Mouse (Mus musculus) Muller cell, postnatal 12 days (primary cell): Measurements from ENCODE around the gene Tsen54.

Experiments used
- DNase-seq: peaks from one replicate; pipeline ENCODE4 v3.0.0-alpha.2; 2015; ENCODE audit errors: inconsistent ontology term

Tsen54 gene

DNA sequence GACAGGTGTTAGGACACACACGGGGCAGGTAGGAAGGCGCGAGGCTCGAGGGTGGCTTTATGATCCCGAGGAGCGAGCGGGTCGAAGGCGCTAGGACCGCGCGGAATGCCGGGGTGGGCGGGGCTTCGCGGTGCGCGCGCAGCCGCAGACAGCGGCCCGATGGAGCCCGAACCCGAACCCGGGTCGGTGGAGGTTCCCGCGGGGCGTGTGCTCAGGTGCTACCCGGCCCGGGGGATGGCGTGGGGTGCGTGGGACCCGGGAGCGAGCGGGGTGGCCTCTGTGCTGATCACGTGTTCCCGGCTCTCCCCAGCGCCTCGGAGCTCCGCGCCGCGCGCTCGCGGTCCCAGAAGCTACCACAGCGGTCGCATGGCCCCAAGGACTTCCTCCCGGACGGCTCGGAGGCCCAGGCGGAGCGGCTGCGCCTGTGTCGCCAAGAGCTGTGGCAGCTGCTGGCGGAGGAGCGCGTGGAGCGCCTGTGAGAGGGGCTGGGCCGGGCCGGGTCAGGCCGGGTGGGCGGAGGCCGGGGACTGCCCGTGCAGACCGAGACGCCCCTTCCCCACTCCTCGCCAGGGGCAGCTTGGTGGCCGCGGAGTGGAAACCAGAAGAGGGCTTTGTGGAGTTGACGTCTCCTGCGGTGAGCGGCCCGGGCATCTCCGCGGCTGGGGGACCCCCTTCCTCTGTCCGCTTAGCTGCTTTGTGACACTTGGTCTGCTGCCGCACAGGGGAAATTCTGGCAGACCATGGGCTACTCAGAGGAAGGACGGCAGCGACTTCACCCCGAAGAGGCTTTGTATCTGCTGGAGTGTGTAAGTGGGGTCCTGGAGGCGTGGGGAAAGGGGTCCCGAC is at the start of gene Tsen54:
Gene Tsen54, plus strand, starts transcription at position 120 of the 846 bp plus-strand sequence.
- DNase-seq, result peak; percentile 85

DNA sequence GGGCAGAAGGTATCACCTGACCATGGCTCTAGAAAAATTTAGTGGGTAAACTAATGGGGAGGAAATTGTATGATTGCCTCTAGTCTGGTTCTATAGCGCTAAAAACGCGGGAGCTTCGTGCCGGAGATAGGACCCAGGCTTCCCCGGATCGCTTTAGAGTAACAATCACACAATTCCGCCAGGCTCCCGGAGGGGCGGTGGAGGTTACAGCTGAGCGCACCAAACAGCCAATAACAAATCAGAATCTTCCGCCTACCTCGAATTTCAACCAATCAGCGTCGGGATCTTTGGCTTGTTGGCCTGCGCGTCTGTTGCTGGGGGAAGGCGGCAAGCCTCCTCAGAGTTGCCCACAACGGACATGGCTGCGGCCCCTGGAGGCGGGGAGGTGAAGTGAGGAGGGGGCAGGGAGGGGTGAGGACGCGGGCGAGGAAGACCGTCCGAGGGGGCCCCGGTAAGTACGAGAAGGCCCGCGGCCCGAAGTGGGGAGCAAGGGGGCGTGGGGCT is 49.4 kb upstream of the Tsen54 start, which contains the start of gene Tmem94:
Gene Tmem94, plus strand, starts transcription at position 331 of the 504 bp plus-strand sequence.
- DNase-seq, result peak; percentile 99

DNA sequence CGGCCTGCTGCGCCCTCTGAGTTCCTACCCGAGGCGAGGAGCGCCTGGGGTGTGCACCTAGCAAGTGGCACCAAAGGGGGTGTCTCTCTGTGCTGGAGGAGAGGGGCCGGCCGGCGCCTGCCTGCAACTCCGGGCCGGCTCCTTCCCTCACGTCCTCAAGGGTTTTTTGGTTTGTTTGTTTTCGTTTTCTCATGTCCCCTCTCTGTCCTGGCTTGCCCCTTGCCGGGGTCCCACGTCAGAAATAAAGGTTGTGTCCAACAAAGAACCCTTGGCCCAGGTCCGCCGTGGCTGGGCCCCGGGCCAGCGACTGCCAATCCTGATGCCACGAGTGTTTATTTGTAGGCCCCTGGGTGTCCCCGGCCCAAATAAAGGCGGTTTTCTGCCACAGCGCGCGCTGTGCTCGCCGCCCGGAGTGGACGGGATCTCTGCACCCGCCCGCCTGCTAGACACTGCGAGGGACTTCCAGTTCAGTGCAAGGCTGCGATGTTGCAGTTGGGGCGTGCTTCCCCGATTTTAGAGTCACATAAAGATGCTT is 48.9 kb upstream of the Tsen54 start:
- DNase-seq, result no peak

GRCm38 (mm10) chr11:115766356-115766943 is 48.1 kb upstream of the Tsen54 start:
- DNase-seq, result peak; percentile 49

DNA sequence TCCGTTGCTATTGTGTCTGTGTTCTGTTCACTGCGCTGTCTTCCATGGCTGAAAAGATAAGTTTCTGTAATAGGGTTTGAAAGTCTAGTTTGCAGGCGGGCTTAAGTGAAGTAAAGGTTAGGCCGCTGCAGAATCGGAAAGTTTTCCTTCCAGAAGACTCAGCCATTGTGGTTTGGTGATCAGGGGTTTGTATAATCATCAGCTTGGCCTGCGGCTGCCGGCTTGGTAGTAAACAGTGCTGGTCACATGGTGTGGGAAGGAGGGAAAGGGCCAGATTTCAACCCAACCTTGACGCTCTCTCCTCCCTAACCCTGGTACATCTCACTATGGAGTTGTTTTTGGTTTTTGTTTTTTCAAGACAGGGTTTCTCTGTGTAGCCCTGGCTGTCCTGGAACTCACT is 47.5 kb upstream of the Tsen54 start:
- DNase-seq, result no peak

GRCm38 (mm10) chr11:115768896-115769295 is 45.6 kb upstream of the Tsen54 start:
- no peak for DNase-seq

DNA sequence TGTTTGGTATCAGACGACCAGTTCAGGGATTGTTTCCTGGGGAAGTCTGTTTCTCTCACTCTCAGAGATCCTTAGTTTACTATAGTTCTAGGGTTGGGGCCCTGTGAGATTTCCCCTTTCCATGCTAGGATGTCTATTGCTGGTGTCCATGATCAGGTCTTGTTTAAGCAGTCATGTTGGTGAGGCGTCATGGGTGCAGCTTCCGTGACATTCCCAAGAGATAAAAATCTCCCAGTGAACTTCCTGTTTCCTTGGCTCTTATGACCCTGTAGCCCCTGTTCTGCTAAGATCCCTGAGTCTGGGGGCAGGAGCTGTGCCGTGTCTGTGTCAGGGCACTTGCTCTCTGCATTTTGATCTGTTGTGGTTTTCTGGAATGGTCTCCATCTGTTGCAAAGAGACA is 39.9 kb upstream of the Tsen54 start:
- no peak for DNase-seq

DNA sequence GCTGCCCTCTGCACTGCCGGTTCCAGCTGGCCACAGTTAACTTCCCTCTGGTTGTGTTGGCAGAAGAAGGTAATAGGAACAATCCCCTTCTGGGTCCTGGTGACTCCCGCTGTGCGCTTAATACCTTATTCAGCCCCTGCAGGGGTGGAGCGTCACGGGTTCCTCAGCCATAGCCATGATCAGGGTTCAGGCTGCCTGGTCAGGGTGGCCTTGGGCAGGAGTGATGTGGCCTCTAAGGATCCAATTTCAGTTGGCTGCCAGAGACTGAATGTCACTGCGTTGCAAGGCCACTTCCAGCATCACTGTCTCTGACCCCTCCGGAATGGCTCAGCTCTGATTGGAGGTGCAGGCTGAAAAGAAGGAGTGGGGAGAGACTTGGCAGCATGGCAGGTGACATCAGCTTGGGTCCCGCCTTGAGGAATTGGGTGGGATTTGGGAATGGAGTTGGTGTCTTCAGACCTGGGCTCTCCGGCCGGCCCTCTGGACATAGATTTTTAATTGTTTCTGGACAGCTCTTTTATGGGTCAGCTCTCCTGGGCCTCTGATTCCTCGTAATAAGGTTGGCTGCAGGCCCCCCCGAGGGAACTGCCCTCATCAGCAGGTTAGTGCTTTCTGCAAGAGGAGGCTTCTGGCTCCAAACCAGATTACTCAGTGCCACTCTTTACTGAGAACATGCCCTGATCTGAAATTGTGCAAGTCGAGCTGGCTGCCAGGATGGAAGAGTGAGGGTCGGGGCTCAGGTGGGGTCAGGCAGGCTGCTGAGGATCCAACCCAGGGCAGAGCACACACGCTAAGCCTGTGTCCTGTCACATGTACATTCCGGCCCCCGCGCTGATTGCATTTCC is 38.5 kb upstream of the Tsen54 start:
- peak; percentile 59 for DNase-seq

- no peak for DNase-seq
Measured at GRCm38 (mm10) chr11:115776954-115777353, 37.6 kb upstream of the Tsen54 start.

GRCm38 (mm10) chr11:115777487-115778335 is 36.8 kb upstream of the Tsen54 start:
- DNase-seq, result no peak

DNA sequence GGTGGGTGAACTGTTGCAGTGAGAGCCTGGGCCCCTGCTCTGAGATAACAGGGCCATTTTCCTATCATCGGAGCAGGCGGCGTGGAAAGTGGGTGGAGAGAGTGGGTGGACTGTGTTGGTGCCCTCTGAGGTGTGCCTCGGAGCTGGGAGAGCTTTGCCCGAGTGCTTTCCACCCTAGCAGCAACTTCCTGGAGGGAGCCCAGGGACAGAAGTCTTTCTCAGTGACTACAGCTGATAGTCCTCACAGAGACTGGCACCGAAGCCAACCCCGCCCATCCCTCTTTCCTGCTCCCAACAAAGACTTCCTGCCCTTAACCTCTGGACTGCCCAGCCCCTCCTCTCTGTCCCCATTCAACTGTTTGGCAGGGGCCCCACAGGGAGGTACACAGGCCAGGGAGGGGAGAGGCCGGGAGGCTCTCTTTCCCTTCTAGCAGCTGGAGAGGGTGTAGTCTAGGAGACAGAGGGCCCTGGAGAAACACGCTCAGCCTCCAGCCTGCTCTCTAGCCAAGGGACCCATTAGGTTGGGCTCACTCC is 35.4 kb upstream of the Tsen54 start:
- peak; percentile 74 for DNase-seq

GRCm38 (mm10) chr11:115780141-115781070 is 34.1 kb upstream of the Tsen54 start:
- DNase-seq, result peak; percentile 72

DNA sequence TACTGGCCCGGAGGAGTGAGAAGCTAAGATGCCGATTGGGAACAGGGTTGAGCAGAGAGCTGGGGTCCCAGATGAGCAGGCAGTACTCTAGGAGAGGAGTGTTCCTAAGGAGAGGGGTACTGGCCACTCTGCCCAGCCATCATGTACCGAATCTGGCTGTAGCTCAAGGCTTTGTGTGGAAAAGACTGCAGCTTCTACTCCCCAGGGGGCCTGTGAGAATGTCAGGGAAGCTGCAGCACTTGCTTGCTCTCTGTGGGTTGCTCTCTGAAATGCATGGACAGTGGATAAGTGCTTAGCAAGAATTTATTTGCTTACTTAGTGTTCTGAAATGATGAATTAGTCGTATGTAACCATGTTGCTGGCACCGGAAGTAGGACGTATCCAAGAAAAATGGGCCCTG is 28.1 kb upstream of the Tsen54 start:
- DNase-seq, result no peak

GRCm38 (mm10) chr11:115789787-115790186 is 24.7 kb upstream of the Tsen54 start:
- DNase-seq, result no peak

DNA sequence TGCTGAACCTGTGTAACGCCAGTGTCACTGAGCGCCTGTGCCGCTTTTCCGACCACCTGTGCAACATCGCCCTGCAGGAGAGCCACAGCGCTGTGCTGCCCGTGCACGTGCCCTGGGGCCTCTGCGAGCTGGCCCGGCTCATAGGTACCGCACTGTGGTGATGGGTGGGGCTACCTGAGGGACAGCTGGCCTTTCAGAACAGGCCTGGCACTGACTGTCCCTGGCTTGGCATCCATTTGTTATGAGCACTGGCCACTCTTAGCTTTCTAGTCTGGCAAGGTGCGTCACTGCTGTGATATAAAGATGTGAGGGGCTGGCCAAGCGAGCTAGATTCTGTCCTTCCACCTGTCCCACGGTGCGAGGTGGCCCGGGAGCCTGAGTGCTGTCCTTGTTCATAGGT is 22.6 kb upstream of the Tsen54 start:
- DNase-seq, result no peak

DNA sequence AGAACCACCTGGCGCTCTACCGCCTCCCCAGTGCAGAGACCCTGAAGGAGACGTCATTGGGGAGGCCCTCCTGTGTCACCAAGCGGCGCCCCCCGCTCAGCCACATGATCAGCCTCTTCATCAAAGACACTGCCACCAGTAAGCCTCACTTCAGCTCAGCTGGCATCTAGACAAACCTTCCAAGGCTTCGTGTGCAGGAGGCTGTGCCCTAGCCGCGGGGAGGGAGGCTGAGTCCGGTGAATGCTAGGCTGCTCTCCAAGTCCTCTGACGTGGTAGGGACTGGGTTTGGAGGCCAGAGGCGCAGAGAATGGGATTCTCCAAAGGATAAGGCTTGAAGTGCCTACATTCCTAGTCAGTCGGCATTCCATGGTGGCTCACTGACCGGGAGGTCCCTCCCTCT is 22.2 kb upstream of the Tsen54 start:
- no peak for DNase-seq

GRCm38 (mm10) chr11:115796898-115797297 is 17.6 kb upstream of the Tsen54 start:
- no peak for DNase-seq

- no peak for DNase-seq
Measured at GRCm38 (mm10) chr11:115797665-115798064, 16.9 kb upstream of the Tsen54 start.

DNA sequence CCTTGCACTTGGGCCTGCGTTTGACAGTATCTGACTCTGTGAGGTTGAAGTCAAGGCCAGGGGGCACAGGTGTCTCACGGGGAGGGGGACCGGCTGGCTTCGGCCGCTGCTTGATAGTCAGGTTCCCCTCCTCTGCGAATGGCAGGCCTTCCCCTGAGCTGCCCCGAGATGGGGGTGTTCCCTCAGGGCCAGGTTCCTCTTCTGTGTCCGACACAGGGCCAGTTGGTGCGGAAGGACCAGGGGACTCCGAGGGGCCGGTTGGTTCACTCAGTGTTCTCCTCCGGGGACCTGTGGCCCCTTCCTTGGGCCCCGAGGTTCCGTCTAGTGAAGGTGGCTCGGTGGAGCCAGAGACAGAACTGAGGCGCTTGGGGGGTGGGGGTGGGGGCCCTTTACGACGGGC is 13.5 kb upstream of the Tsen54 start:
- no peak for DNase-seq
